Mouse (Mus musculus) liver, adult 2 months (tissue): ENCODE measurements at regions not wholly inside any gene's neighbourhood (a gene's known extent, or its start where the extent isn't known, plus 50 kb on each side); places are given as distances from the start of the nearest gene placed in this dataset.
"Not testable (repeated sequence)": the region's sequence is repeated elsewhere in the genome, so short reads cannot be mapped to it uniquely, and the experiment has no call there.

Source experiments
- CTCF ChIP-seq: fragments of 200-500 bp; IDR thresholded peaks from 2 replicates; pipeline ENCODE4 v1.5.1; 2011; ENCODE audit warnings: low read depth, low read length, control low read depth
- POLR2A ChIP-seq: fragments of 200-500 bp; IDR thresholded peaks from 2 replicates; pipeline ENCODE4 v1.6.1; 2011; ENCODE audit warnings: low read length, control low read depth; ENCODE audit not compliant: insufficient read depth; ENCODE audit errors: extremely low read depth

DNA sequence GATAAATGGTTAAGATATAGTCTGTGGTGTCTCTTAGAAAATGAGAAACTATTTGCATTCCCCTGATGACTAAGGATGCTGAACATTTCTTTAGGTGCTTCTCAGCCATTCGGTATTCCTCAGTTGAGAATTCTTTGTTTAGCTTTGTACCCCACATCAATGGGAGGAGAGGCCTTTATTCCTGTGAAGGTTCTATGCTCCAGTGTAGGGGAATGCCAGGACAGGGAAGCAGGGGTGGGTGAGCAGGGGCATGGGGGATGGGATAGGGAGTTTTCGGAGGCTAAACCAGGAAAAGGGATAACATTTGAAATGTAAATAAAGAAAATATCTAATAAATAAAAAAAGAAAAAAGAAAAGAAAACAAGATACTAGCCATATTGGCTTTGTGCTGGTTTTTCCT is 297.8 kb downstream of the Fam198b start:
- TF ChIP-seq CTCF, POLR2A: not testable (repeated sequence)
